ENCODE assay signal across 8 mouse cellular contexts in genomic region chr16:50220734-50221501, GRCm38 (mm10).
DNase-seq lines count a peak whose midpoint lies in the region.

No protein-coding gene starts in this region.

- intact Hi-C loops in heart, postnatal 14 days (cut with DNase I): no loop called here

- DNase-seq in adrenal gland, postnatal 14 days: peak; percentile 37
- no peak for DNase-seq in adrenal gland, postnatal 4 days (ENCODE audit: low spot score in 2 of 2)
- peak; percentile 13 for DNase-seq in layer of hippocampus, adult 9-11 months
- DNase-seq in layer of hippocampus, adult 9-10 months (ENCODE audit: low spot score): no peak
- peak; percentile 53 to 74 for DNase-seq in heart, postnatal 14 days
- peak; percentile 67 to 75 for DNase-seq in right cerebral cortex, postnatal 10 days (ENCODE audit: low spot score in 2 of 2)
- no peak for DNase-seq in spleen, adult 18-20 months
- no peak for DNase-seq in kidney, adult 18-20 months

Comparison
In these comparisons a context has a peak if more than half of its experiments do, and no peak if none do; other contexts are left out.
1. DNase-seq: peak in adrenal gland, postnatal 14 days (single experiment), layer of hippocampus, adult 9-11 months (single experiment), heart, postnatal 14 days (2 of 2) and right cerebral cortex, postnatal 10 days (2 of 2); none in adrenal gland, postnatal 4 days (0 of 2), layer of hippocampus, adult 9-10 months (single experiment), spleen, adult 18-20 months (0 of 2) and kidney, adult 18-20 months (single experiment).